Mouse (Mus musculus): ENCODE measurements around the gene Fsd1. TPM values are rescaled to one million over a fixed set of nuclear protein-coding genes. Genes with fewer than 3 reads are reported as not detected.
"Not testable (repeated sequence)": the region's sequence is repeated elsewhere in the genome, so short reads cannot be mapped to it uniquely, and the experiment has no call there.

The Fsd1 gene
- 193 and 215 TPM in 2 replicates for polyA plus RNA-seq (2015; fragmentation: Nextera tagmentation; extraction: Ambion mirVana)

DNA sequence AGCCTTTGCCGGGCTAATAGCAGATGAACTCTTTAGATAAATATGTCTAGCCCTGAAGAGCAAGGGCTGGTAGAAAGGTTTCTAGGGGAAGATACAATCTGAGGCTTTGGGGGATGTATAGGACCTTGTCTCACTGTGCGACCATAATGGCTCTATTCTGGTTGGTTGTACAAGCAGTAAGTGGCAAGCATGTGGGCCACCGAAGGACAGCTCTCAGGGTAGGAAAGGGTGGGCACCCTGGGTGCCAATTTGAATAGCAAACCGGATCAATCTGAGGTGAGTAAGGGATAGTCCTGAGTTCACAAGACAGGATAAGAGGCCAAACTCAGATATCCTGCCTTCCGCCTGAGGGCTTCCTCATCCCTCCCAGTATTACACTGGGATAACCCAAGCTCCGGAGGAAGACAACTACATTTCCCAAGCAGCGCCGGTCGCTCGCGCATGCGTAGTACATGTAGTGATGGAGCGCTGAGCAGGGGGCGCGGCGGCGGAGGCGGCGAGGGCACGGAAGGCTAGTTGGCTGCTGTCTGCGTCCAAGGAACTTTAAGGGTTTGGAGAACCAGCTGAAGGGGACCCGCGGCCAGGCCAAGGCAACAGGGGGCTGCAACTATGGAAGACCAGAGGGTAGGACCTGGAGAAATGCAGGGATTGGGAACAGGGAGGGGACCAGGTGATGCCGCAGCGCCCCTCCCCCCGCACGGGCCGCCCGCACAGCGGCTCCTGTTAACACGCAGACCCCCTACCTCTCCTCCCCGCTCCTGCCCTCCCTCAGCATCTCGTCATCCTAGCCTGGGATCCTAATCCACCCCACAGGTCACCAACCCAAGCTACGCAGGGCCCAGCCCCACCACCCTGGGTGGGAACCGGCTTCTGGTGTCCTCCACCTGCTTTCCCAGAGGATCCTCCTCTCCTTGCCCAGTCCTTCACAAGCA, at the start of gene Fsd1:
Fsd1 (plus strand) TSS at position 480 of the 932 bp plus-strand sequence.
- H3K27me3 ChIP-seq: no peaks in the 10 kb centered on the region
- peak within 1 kb of the TSS; percentile 75 for H3K9ac ChIP-seq
- peak within 1 kb of the TSS; percentile 79 for H3K4me3 ChIP-seq
- H3K9me3 ChIP-seq: no peaks in the 10 kb centered on the region
- H3K36me3 ChIP-seq: peaks cover 10% of the 10 kb centered on the region; the same call in 1 of the 2 replicates
- peak within 1 kb of the TSS; percentile 79 for H3K27ac ChIP-seq (replicated peaks)
- peaks cover 16% of the 10 kb centered on the region for H3K4me1 ChIP-seq (replicated peaks)
- peak; percentile 85 for ATAC-seq (ENCODE audit: low FRiP score, low read depth)
- WGBS: 7% methylated on average over 35 of the region's 35 CpGs
- H3K4me2 ChIP-seq: peak within 1 kb of the TSS; percentile 80

DNA sequence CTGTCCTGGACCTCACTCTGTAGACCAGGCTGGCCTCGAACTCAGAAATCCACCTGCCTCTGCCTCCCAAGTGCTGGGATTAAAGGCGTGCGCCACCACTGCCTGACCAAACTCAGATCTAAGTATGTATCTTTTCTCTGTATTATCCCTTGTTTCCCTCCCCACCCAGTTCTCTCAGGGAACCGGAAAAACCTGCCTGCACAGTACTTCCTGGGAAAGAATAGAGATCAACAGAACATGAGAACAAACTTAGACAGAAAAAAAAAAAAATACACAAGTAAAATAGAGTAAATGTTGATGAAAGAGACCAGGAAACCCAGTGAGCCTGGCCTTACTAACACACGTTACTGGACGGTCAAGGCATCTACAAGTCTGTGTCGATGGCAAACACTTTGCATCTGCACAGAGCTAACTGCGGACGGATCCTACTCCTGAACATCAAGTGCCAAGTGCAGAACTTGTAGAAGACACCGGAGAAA, 41.9 kb upstream of the Fsd1 start:
- not testable (repeated sequence) for ATAC-seq (ENCODE audit: low FRiP score, low read depth); H3K9me3 ChIP-seq; H3K36me3 ChIP-seq; H3K27me3 ChIP-seq
- Histone ChIP-seq H3K9ac (peak overlapping the region; percentile 43; the same call in 1 of the 2 replicates), H3K4me2 (peak overlapping the region; percentile 81), H3K4me1 (replicated peaks) (peaks cover 11% of the 10 kb centered on the region), H3K4me3 (peak overlapping the region; percentile 47), H3K27ac (replicated peaks) (peak overlapping the region; percentile 94)
- WGBS: 36% methylated on average over 10 of the region's 10 CpGs

DNA sequence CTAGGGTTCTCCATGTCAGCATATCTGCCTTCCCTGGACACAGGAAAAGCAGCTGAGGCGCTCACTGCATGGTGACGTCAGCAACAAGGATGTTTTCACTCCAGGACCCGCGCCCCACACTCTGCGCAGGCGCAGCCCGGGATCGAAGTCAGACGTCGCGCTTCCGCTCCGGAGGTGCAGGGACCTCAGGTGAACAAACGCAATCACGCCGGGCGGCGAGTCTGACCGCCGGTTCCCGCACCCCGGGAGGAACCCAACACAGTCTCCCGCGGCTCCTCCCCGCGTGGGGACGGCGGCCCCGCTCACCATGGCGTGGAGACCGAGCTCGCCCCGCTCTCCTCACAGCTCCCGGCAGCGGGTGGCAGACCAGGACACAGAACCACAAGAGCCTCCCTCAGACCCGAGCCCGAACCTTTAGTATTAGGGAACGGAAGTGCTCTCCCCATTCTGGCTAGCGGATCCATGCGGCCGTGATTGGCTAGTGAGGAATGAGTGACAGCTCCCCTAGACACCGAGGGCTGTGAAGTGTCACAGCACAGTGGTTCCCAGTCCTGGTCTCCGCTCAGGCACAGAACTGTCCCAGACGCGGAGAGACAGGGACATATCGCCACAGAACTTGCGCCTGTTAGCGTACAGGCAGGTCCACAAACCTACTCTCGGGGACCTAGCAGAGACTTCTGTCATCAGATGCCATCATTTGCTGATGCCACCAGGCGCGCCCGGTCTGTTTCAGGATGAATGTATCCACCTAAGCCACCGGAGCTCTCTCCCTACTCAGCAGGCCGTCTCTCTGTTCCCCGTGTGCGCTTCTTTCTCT, 41.2 kb upstream of the Fsd1 start:
- peak; percentile 97 for ATAC-seq (ENCODE audit: low FRiP score, low read depth)
- H3K9ac ChIP-seq: peak overlapping the region; percentile 67
- not testable (repeated sequence) for H3K9me3 ChIP-seq, H3K27me3 ChIP-seq, H3K36me3 ChIP-seq
- H3K4me3 ChIP-seq: peak overlapping the region; percentile 47
- peaks cover 11% of the 10 kb centered on the region for H3K4me1 ChIP-seq (replicated peaks)
- H3K4me2 ChIP-seq: peak overlapping the region; percentile 81
- WGBS: under 1% methylated on average over 56 of the region's 56 CpGs
- H3K27ac ChIP-seq (replicated peaks): peak overlapping the region; percentile 94

DNA sequence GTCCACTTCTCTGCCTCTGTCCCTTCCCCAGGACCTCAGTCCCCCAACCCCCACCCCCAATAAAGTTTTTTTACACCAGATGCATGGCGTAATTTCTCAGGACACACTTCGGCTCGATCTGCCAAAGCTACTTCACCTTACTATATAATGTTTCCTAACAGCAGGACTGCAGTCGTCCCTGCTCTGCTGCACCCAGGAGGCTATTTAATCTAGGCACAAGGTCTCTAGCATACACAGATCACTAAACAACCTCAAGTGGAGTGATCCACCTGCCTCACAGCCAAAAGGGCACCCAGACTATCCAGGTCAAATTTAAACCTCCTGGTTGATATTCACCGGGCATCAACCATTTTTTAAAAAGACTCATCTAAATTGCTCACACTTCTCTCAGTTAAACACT, 40.6 kb upstream of the Fsd1 start:
- no peaks in the 10 kb centered on the region for H3K27me3 ChIP-seq
- no peaks in the 10 kb centered on the region for H3K36me3 ChIP-seq
- ATAC-seq (ENCODE audit: low FRiP score, low read depth): no peak
- no peaks in the 10 kb centered on the region for H3K9me3 ChIP-seq
- H3K4me1 ChIP-seq (replicated peaks): peaks cover 11% of the 10 kb centered on the region
- H3K27ac ChIP-seq (replicated peaks): peak overlapping the region; percentile 94
- peak overlapping the region; percentile 67 for H3K9ac ChIP-seq
- H3K4me3 ChIP-seq: peak overlapping the region; percentile 47
- 32% methylated on average over 5 of the region's 5 CpGs for WGBS
- peak overlapping the region; percentile 81 for H3K4me2 ChIP-seq

DNA sequence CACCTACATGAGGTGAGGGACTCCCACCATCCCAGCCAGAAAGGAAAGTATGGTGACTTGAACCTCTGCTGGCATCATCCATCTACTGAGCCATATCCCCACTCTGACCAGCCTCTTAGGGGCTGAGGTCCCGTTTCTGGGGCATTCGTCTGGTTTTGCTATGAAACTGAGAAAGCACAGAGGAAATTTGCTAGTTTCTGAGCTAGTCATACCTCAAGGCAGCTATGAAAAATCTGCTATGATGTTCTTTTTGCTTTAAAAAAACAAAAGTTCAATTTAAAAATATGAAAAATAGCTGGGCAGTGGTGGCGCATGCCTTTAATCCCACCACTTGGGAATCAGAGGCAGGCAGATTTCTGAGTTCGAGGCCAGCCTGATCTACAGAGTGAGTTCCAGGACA, 37.7 kb upstream of the Fsd1 start:
- no peaks in the 10 kb centered on the region for H3K27me3 ChIP-seq
- H3K4me3 ChIP-seq: no peak overlapping the region
- WGBS: 92% methylated on average over 4 of the region's 4 CpGs
- no peak overlapping the region for H3K27ac ChIP-seq (replicated peaks)
- no peaks in the 10 kb centered on the region for H3K9me3 ChIP-seq
- peaks cover 11% of the 10 kb centered on the region for H3K4me1 ChIP-seq (replicated peaks)
- H3K9ac ChIP-seq: no peak overlapping the region
- ATAC-seq (ENCODE audit: low FRiP score, low read depth): no peak
- no peaks in the 10 kb centered on the region for H3K36me3 ChIP-seq
- H3K4me2 ChIP-seq: no peak overlapping the region

DNA sequence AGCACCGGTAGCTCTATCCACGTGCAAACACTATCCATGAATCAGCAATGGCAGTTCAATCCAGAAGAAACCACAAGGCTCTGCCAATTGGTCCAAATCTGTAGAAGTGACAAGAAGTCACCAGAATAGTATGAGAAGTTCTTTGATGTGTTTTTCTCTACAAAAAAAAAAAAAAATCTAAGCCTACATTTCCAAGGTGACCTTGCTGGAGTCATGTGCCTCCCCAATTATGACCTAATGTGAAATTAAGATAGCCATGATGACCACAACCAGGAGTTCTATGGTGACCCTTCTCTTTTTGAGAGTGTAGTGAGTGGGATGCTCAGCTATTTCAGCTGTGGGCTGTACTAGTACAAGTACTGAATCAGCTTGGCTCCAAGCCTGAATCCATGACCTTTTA, 36.9 kb upstream of the Fsd1 start, which contains the start of gene Zfp119b:
Zfp119b (minus strand) TSS at position 101 of the 400 bp plus-strand sequence.
- Histone ChIP-seq H3K4me3 (no peak within 1 kb of the TSS), H3K36me3 (no peaks in the 10 kb centered on the region), H3K9me3 (no peaks in the 10 kb centered on the region), H3K4me2 (no peak within 1 kb of the TSS), H3K27me3 (no peaks in the 10 kb centered on the region), H3K9ac (no peak within 1 kb of the TSS), H3K4me1 (replicated peaks) (peaks cover 7% of the 10 kb centered on the region; the same call in 1 of the 2 replicates), H3K27ac (replicated peaks) (no peak within 1 kb of the TSS)
- 93% methylated on average over 2 of the region's 2 CpGs for WGBS
- no peak for ATAC-seq (ENCODE audit: low FRiP score, low read depth)

DNA sequence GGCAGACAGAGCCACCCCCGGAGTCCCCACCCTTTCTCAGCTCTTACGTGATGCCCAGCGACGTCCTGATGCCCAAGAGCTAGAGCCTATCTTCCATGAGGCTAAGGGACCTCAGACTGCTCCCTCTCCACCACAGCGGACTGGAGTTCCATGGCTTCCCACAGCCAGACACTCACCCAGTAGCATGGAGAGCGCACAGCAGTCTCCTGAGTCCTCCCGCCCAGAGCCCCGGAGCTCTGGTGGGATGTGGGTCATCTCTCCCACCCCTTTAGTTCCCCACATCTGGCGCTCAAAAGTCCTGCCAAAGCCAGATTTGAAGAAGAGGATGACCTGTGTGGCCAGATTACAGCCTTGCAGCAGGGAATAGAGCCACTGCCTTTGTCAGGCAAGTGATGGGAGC, 35.7 kb upstream of the Fsd1 start:
- ATAC-seq (ENCODE audit: low FRiP score, low read depth): no peak
- Histone ChIP-seq H3K9ac (no peak overlapping the region), H3K4me2 (no peak overlapping the region), H3K4me1 (replicated peaks) (peaks cover 4% of the 10 kb centered on the region; the same call in 1 of the 2 replicates), H3K27me3 (no peaks in the 10 kb centered on the region), H3K36me3 (no peaks in the 10 kb centered on the region), H3K27ac (replicated peaks) (no peak overlapping the region), H3K4me3 (no peak overlapping the region), H3K9me3 (no peaks in the 10 kb centered on the region)
- WGBS: 81% methylated on average over 9 of the region's 9 CpGs

DNA sequence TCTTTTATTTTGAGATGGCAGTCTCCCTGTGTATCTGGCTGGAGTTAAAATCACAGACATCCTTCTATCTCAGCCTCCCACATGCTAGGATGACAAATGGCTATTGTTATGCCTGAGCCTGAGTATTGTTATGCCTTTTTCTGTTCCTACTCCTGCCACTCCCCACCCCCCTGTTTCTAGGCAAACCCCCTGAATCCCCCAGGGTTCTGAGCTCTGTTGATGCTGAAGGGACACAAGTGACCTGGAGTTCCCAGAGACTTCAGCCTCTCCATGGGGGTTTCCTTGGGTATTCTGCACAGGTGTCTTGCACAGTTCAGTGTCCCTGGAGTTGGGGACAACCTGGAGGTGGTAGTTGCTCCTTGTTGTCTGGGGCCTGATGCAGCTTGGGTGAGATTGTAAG, 34.3 kb upstream of the Fsd1 start:
- no peaks in the 10 kb centered on the region for H3K9me3 ChIP-seq
- H3K27me3 ChIP-seq: no peaks in the 10 kb centered on the region
- H3K27ac ChIP-seq (replicated peaks): no peak overlapping the region
- no peak overlapping the region for H3K4me3 ChIP-seq
- no peaks in the 10 kb centered on the region for H3K36me3 ChIP-seq
- H3K4me1 ChIP-seq (replicated peaks): peaks cover 7% of the 10 kb centered on the region
- H3K9ac ChIP-seq: no peak overlapping the region
- no peak for ATAC-seq (ENCODE audit: low FRiP score, low read depth)
- no peak overlapping the region for H3K4me2 ChIP-seq

DNA sequence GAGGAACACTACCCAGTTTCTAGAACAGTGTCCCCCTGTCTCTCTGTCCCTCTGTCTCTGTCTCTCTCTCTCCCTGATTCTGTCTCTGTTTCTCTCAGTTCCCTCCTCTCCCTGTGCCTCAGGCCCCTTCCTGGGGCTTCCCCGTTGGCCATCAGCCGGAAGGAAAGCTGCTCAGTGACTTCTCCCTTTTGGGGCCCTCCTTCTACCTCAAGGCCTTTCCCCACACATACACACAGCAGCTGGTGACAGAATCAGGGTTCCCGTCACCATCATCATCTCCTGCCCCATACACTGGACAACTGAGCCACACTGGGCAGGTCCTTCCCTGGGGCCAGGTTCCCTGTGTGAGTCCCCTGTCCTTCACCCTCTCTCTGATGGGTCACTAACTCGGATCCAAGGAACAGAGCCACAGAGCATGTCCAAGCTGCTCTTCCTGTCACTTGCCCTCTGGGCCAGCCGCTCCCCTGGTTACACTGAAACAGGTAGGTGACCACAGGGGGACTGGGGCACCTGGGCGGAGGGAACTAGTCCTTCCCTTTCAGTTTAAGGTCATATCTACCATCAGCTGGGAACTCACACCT, 33.8 kb upstream of the Fsd1 start, which contains the start of gene Ebi3:
Ebi3 (plus strand) TSS at position 194 of the 581 bp plus-strand sequence.
- no peak within 1 kb of the TSS for H3K4me2 ChIP-seq
- H3K27ac ChIP-seq (replicated peaks): no peak within 1 kb of the TSS
- ATAC-seq (ENCODE audit: low FRiP score, low read depth): no peak
- 81% methylated on average over 6 of the region's 6 CpGs for WGBS
- no peak within 1 kb of the TSS for H3K4me3 ChIP-seq
- no peak within 1 kb of the TSS for H3K9ac ChIP-seq
- H3K36me3 ChIP-seq: no peaks in the 10 kb centered on the region
- H3K4me1 ChIP-seq (replicated peaks): peaks cover 12% of the 10 kb centered on the region
- no peaks in the 10 kb centered on the region for H3K9me3 ChIP-seq
- H3K27me3 ChIP-seq: no peaks in the 10 kb centered on the region

DNA sequence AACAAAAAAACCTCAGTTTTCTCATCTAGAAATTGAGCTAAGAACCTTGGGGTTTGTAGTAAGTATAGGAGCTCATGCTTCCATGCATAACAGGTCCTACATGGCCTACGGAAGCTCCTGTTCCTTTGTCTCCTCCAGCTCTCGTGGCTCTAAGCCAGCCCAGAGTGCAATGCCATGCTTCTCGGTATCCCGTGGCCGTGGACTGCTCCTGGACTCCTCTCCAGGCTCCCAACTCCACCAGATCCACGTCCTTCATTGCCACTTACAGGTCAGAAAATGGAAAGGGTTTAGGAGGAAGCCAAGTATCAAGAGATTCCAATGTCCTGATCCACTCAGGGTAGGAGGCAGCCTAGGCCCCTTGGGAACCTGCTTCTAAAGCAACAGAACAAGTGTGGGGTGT, 32.6 kb upstream of the Fsd1 start:
- no peaks in the 10 kb centered on the region for H3K9me3 ChIP-seq
- H3K36me3 ChIP-seq: no peaks in the 10 kb centered on the region
- H3K9ac ChIP-seq: no peak overlapping the region
- H3K4me2 ChIP-seq: no peak overlapping the region
- WGBS: 75% methylated on average over 6 of the region's 6 CpGs
- ATAC-seq (ENCODE audit: low FRiP score, low read depth): no peak
- no peak overlapping the region for H3K27ac ChIP-seq (replicated peaks)
- H3K4me1 ChIP-seq (replicated peaks): peaks cover 22% of the 10 kb centered on the region
- H3K27me3 ChIP-seq: no peaks in the 10 kb centered on the region
- H3K4me3 ChIP-seq: no peak overlapping the region

DNA sequence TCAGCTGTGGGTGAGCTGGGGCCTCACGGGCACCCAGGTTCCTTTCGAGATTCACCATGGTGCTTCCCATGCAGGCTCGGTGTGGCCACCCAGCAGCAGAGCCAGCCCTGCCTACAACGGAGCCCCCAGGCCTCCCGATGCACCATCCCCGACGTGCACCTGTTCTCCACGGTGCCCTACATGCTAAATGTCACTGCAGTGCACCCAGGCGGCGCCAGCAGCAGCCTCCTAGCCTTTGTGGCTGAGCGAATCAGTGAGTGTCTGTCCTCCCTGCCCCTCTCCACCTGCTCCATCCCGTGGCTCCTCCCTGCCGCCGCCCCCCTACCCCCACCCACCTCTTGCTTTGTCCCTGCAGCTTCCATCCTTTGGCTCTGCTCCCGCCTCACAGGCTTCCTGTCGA, 32.1 kb upstream of the Fsd1 start:
- Histone ChIP-seq H3K9ac (no peak overlapping the region), H3K27me3 (no peaks in the 10 kb centered on the region), H3K4me3 (no peak overlapping the region), H3K4me1 (replicated peaks) (peaks cover 22% of the 10 kb centered on the region), H3K4me2 (no peak overlapping the region), H3K36me3 (no peaks in the 10 kb centered on the region), H3K27ac (replicated peaks) (no peak overlapping the region), H3K9me3 (no peaks in the 10 kb centered on the region)
- no peak for ATAC-seq (ENCODE audit: low FRiP score, low read depth)
- whole genome bisulfite sequencing: 36% methylated on average over 16 of the region's 16 CpGs

Data from hindbrain, embryonic 15.5 days (tissue).